Mouse (Mus musculus) CH12.LX (cell line): Measurements from ENCODE around the gene Tmbim6. TPM values are rescaled to one million over a fixed set of nuclear protein-coding genes. Genes with fewer than 3 reads are reported as not detected.
A peak's percentile ranks its signal among the peaks of the same experiment; 100 is the strongest.

Experiments used
- DNase-seq: peaks from one replicate; pipeline ENCODE4 v3.0.0-alpha.2; 2013; ENCODE audit errors: extremely low read depth
- H3K27ac ChIP-seq: 2 replicates; pipeline ENCODE4 v1.5.1; 2012; ENCODE audit warnings: low read depth, mild to moderate bottlenecking, control low read depth, moderate library complexity; ENCODE audit not compliant: insufficient read depth
- H3K27me3 ChIP-seq: replicated peaks from 2 replicates; pipeline ENCODE3; 2012; ENCODE audit warnings: inconsistent platforms
- H3K36me3 ChIP-seq, 2 experiments: replicated peaks in 1 of 2; 2 replicates each; pipeline versions ENCODE3 to v1.6.1; 2012; ENCODE audit warnings: inconsistent platforms in 1 of 2, low read length in 1 of 2, mild to moderate bottlenecking in 1 of 2, mixed read lengths in 1 of 2, moderate library complexity in 1 of 2; ENCODE audit not compliant: control insufficient read depth in 1 of 2, insufficient read depth in 1 of 2
- H3K4me1 ChIP-seq, 2 experiments: 2 replicates each; pipeline ENCODE4 v1.6.1; 2012; ENCODE audit warnings: inconsistent platforms in 1 of 2, moderate library complexity in 1 of 2; ENCODE audit not compliant: insufficient read depth in 2 of 2, control insufficient read depth in 1 of 2
- H3K4me2 ChIP-seq: 2 replicates; pipeline ENCODE4 v1.6.1; 2012; ENCODE audit warnings: low read depth, mild to moderate bottlenecking, control low read depth; ENCODE audit not compliant: poor library complexity, insufficient read depth, severe bottlenecking
- H3K4me3 ChIP-seq, 3 experiments: fragments of 150-350 bp in 1 of 3; sonication (generic) in 1 of 3; replicated peaks in 1 of 3; 2 replicates each; pipeline versions ENCODE3 to v1.5.1; 2011 to 2012; ENCODE audit warnings: low read depth in 2 of 3, low read length in 2 of 3, mild to moderate bottlenecking in 2 of 3, moderate library complexity in 2 of 3, control low read depth in 1 of 3, improper control_type of control experiment in 1 of 3, inconsistent platforms in 1 of 3, mixed read lengths in 1 of 3; ENCODE audit not compliant: poor library complexity in 1 of 3
- H3K79me2 ChIP-seq: replicated peaks from 2 replicates; pipeline ENCODE4 v1.6.1; 2012; ENCODE audit warnings: mild to moderate bottlenecking, moderate library complexity; ENCODE audit not compliant: control insufficient read depth, poor library complexity, insufficient read depth, severe bottlenecking; ENCODE audit errors: extremely low read depth
- H3K9ac ChIP-seq: 2 replicates; pipeline ENCODE4 v1.6.1; 2012; ENCODE audit warnings: low read depth, mild to moderate bottlenecking, control low read depth, moderate library complexity; ENCODE audit not compliant: insufficient read depth
- H3K9me3 ChIP-seq: replicated peaks from 2 replicates; pipeline ENCODE3; 2012; ENCODE audit warnings: low read length, inconsistent platforms, mixed read lengths
- BHLHE40 ChIP-seq: IDR thresholded peaks from 2 replicates; pipeline ENCODE4 v1.6.1; 2011; ENCODE audit warnings: mild to moderate bottlenecking, low read depth, low read length, improper control_type of control experiment
- CHD1 ChIP-seq: IDR thresholded peaks from 2 replicates; pipeline ENCODE4 v1.6.1; 2012; ENCODE audit warnings: low read depth, low read length, improper control_type of control experiment, inconsistent platforms
- CHD2 ChIP-seq: IDR thresholded peaks from 2 replicates; pipeline ENCODE4 v1.6.1; 2011; ENCODE audit warnings: low read length, improper control_type of control experiment
- ELF1 ChIP-seq: IDR thresholded peaks from 2 replicates; pipeline ENCODE4 v1.6.1; 2014; ENCODE audit warnings: low read depth, mild to moderate bottlenecking, inconsistent platforms, low read length, improper control_type of control experiment
- IRF4 ChIP-seq: IDR thresholded peaks from 2 replicates; pipeline ENCODE4 v1.6.1; 2014; ENCODE audit warnings: low read depth, mild to moderate bottlenecking, inconsistent platforms, low read length, improper control_type of control experiment
- KAT2A ChIP-seq: IDR thresholded peaks from 2 replicates; pipeline ENCODE4 v1.6.1; 2012; ENCODE audit warnings: low read length, improper control_type of control experiment, inconsistent platforms; ENCODE audit not compliant: insufficient replicate concordance
- MAX ChIP-seq: IDR thresholded peaks from 2 replicates; pipeline ENCODE4 v1.6.1; 2011; ENCODE audit warnings: low read length, improper control_type of control experiment
- MXI1 ChIP-seq: IDR thresholded peaks from 2 replicates; pipeline ENCODE4 v1.6.1; 2011; ENCODE audit warnings: mild to moderate bottlenecking, low read depth, low read length, improper control_type of control experiment
- PAX5 ChIP-seq: IDR thresholded peaks from 2 replicates; pipeline ENCODE4 v1.6.1; 2012; ENCODE audit warnings: low read length, inconsistent platforms, mixed read lengths
- POLR2AphosphoS2 ChIP-seq: IDR thresholded peaks from 2 replicates; pipeline ENCODE4 v1.6.1; 2011; ENCODE audit warnings: low read depth, low read length, improper control_type of control experiment
- SIN3A ChIP-seq: IDR thresholded peaks from 2 replicates; pipeline ENCODE4 v1.6.1; 2012; ENCODE audit warnings: low read length, improper control_type of control experiment, inconsistent platforms
- SMC3 ChIP-seq: IDR thresholded peaks from 2 replicates; pipeline ENCODE4 v1.6.1; 2011; ENCODE audit warnings: low read depth, low read length, improper control_type of control experiment
- USF1 ChIP-seq: IDR thresholded peaks from 2 replicates; pipeline ENCODE4 v1.6.1; 2014; ENCODE audit warnings: low read depth, mild to moderate bottlenecking, inconsistent platforms, low read length, improper control_type of control experiment
- USF2 ChIP-seq: conservative IDR thresholded peaks from 2 replicates; pipeline ENCODE4 v1.6.1; 2011; ENCODE audit warnings: low read depth, low read length, improper control_type of control experiment
- ZC3H11A ChIP-seq: IDR thresholded peaks from 2 replicates; pipeline ENCODE4 v1.6.1; 2012; ENCODE audit warnings: low read depth, mild to moderate bottlenecking, inconsistent platforms, low read length, improper control_type of control experiment
- ZMIZ1 ChIP-seq: IDR thresholded peaks from 2 replicates; pipeline ENCODE4 v1.6.1; 2012; ENCODE audit warnings: low read depth, mild to moderate bottlenecking, inconsistent platforms, low read length, improper control_type of control experiment
- dilution Hi-C: fragments of 300-500 bp; cut with MboI; formaldehyde crosslinking; loops from 2 replicates; pipeline ENCODE4 v1.14.3; 2020; ENCODE audit warnings: low sequenced_read_pairs; ENCODE audit not compliant: extremely low pct_unique_long_range_greater_than_20kb, extremely low pct_ligation_motif_present
- in situ Hi-C: fragments of 300-500 bp; cut with MboI; formaldehyde crosslinking; loops from 3 replicates; pipeline ENCODE4 v1.14.3; 2019; ENCODE audit warnings: low sequenced_read_pairs, low pct_ligation_motif_present, low pct_unique_long_range_greater_than_20kb, mixed read lengths
- polyA plus RNA-seq: library from polyadenylated mRNA; unstranded; fragments of >175 nt; gene quantifications from 2 replicates; pipeline ENCODE4 v1.2.1, GENCODE M21; 2012; ENCODE audit warnings: low read depth; ENCODE audit not compliant: insufficient read length
- total RNA-seq, 2 experiments: library from RNA; depleted of rRNA; stranded (reverse); fragments of 300-350 nt in 1 of 2; fragments of >200 nt in 1 of 2; gene quantifications; 2 replicates each; pipeline ENCODE4 v1.2.3; 2012 to 2014

The Tmbim6 gene
- total and polyA plus RNA-seq, 3 experiments, result 268 to 329 (median 269) TPM

DNA sequence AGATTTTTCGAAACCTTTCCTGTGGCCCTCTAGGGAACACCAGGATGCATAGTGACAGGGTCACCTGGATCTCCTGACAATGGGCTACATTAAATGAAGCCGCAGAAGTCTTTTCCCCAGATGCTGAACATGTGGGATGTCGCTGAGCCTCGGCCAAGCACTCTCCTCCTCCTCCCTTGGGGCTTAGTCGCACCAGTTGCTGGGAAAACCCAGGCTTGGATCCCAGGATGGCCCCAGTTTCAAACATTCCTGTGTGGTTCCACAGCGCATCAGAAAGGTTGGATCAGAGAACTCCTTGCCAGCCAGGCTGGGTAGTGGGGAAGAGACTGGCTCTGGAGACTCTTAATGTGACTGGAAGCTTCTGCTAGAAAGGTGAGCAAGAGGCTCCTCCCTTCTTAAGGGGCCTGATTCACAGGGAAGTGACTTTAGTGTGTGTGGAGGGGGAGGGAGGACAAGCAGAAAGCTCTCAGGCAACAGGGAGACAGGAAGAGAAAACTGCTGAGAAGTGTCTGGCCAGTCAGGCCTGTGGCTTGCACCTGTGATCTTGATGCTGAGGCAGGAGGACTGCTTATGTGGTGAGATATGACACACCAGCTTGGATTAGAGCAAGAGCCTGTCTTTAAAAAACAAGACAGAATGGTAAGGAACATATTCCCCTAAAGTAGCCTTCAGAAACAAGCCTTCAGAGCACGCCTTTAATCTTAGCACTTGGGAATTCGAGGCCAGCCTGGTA is 46.5 kb downstream of the Tmbim6 start:
- H3K9me3 ChIP-seq, result no peaks in the 10 kb centered on the region
- H3K27ac ChIP-seq, result no peak overlapping the region
- no peaks in the 10 kb centered on the region for H3K79me2 ChIP-seq
- H3K9ac ChIP-seq, result no peak overlapping the region
- no peak overlapping the region for H3K4me2 ChIP-seq
- no peak overlapping the region for H3K4me3 ChIP-seq
- peaks cover 0 to 20% of the 10 kb centered on the region in 2 experiments; a peak in 2 of 4 replicates for H3K4me1 ChIP-seq
- DNase-seq, result peak; percentile 38
- in situ Hi-C loops, result no loop called here
- peaks cover 0 to 20% of the 10 kb centered on the region in 2 experiments for H3K36me3 ChIP-seq
- dilution Hi-C loops, result no loop called here
- TF ChIP-seq MXI1, result no peak
- no peak for TF ChIP-seq ZC3H11A
- no peak for TF ChIP-seq SIN3A
- no peak for TF ChIP-seq USF2
- no peak for TF ChIP-seq IRF4
- H3K27me3 ChIP-seq, result no peaks in the 10 kb centered on the region

DNA sequence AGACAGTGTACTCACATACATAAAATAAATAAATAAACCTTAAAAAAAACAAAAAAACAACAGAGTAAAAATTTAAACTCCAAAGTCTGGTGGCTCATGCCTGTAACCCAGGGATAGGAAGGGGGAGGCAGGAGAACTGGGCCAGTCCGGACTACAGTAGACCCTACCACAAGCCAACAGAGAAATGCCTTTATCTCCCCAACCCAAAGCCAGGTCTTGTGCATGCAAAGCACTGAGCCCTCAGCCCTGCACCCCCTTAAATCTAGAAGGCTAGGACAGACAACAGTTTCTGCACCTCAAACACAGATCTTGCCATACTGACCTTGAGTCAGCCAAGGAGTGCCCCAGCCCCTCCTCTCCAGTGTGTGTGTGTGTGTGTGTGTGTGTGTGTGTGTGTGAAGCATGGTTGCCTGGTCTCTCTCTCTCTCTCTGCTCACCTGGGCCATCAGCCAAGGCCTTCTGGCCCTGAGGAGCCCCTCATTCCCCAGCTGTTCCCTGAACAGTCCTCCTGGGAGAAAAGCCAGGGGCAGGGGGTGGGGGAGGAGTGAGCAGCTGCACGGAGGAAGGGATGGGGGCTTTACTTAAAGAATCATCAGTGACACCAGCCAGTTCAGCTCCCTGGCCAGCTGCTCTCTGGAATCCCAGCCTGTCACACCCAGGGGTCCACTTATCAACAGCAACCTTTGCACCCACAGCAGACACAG is 47.6 kb downstream of the Tmbim6 start:
- H3K27ac ChIP-seq, result no peak overlapping the region
- dilution Hi-C loops, result no loop called here
- no peak overlapping the region for H3K4me2 ChIP-seq

More for the DNA sequence above, 47.6 kb downstream of the Tmbim6 start:
- no peak overlapping the region for H3K9ac ChIP-seq
- no peaks in the 10 kb centered on the region for H3K79me2 ChIP-seq
- peaks cover 0 to 23% of the 10 kb centered on the region in 2 experiments for H3K36me3 ChIP-seq
- H3K27me3 ChIP-seq, result no peaks in the 10 kb centered on the region
- no peaks in the 10 kb centered on the region for H3K9me3 ChIP-seq
- in situ Hi-C loops, result no loop called here
- no peak for TF ChIP-seq CHD1
- no peak for TF ChIP-seq ZMIZ1
- no peak for TF ChIP-seq IRF4
- no peak for TF ChIP-seq CHD2
- TF ChIP-seq POLR2AphosphoS2, result no peak
- no peak for TF ChIP-seq PAX5
- TF ChIP-seq SMC3, result no peak
- no peak for TF ChIP-seq USF1
- no peak for TF ChIP-seq MAX
- no peak for TF ChIP-seq BHLHE40
- no peak for TF ChIP-seq ZC3H11A
- no peak for TF ChIP-seq ELF1
- TF ChIP-seq KAT2A, result no peak
- TF ChIP-seq USF2, result no peak
- TF ChIP-seq, all 38 proteins: peak for 0
- DNase-seq, result no peak
- Histone ChIP-seq H3K4me1 (peaks cover 0 to 20% of the 10 kb centered on the region in 2 experiments; a peak in 2 of 4 replicates), H3K4me3 (no peak overlapping the region)
